Mouse (Mus musculus): Measurements from ENCODE around the gene Mrpl20. TPM values are rescaled to one million over a fixed set of nuclear protein-coding genes. Genes with fewer than 3 reads are reported as not detected.

Gene Mrpl20
- polyA plus RNA-seq, 1 experiment = 94.1 TPM

DNA sequence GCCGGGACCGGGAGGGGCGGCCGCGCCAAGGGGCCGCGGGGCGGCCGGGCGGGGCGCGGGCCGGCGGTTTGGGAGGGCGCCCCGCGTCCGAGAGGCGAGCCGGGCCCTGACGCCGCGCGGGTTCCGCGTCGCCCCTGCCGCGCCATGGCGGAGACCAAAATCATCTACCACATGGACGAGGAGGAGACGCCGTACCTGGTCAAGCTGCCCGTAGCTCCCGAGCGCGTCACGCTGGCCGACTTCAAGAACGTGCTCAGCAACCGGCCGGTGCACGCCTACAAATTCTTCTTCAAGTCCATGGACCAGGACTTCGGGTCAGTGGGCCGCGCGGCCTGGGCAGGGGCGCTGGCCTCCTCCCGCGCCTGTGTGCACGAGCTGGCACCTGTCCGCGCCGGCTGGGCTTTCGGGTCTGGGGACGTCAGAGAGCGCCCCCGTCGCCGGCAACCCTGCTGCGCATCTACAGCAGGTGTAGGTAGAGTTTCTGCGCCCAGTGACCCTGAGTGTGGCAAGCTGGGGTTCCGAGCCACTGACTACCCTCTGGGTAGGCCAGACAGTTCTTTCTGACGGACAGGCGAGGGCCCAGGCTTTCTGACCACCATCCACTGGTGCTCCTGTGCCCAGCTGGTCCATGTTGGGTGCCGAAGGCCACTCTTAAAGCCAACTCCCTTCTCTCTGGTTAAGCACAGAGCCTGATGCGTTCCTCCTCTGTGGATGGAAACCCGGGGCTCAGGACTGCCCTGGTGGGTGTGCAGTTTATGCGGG lies 45.1 kb downstream of the Mrpl20 start:
- peak; percentile 65 for DNase-seq (ENCODE audit: low read depth)
- TF ChIP-seq POLR2A (IDR thresholded peaks at IDR 0.05; ENCODE audit: borderline replicate concordance, extremely low read depth, insufficient read depth, insufficient read length, poor library complexity, severe bottlenecking) (no peak), CTCF (IDR thresholded peaks at IDR 0.05; ENCODE audit: borderline replicate concordance, extremely low read depth, insufficient read depth, insufficient read length) (no peak)

DNA sequence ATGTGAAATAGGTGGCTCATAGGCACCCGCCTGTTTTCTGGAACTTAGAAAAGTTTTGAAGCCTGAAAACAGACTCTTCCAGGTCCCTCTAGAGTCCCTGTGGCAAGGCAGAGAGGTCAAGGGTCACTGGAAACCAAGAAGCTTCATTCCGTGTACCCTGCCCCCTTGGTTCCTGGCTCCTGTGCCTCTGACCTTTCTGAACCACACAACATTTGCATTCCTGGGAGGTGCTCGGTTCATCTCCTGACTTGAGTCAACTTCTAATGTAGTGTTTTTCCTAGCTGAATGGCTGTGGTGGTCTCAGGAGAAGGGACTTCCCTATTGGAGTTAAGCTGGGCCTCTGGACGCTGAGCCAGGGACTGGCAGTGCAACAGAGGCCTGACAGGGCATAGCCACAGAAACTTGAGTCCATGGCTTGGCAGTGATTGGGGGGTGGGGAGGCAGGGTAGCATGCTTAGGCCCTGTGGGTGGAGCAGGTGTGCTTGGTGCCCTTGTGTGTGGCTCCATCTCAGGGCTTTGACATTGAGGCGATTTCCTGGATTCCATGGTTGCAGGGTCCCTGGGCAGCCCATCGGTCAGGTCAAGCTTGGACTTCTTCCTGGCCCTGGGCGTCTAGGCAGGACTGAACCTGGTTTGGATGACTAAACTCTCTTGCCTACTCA lies 45.9 kb downstream of the Mrpl20 start:
- TF ChIP-seq CTCF (IDR thresholded peaks at IDR 0.05; ENCODE audit: borderline replicate concordance, extremely low read depth, insufficient read depth, insufficient read length) (no peak), POLR2A (IDR thresholded peaks at IDR 0.05; ENCODE audit: borderline replicate concordance, extremely low read depth, insufficient read depth, insufficient read length, poor library complexity, severe bottlenecking) (no peak)
- no peak for DNase-seq (ENCODE audit: low read depth)

DNA sequence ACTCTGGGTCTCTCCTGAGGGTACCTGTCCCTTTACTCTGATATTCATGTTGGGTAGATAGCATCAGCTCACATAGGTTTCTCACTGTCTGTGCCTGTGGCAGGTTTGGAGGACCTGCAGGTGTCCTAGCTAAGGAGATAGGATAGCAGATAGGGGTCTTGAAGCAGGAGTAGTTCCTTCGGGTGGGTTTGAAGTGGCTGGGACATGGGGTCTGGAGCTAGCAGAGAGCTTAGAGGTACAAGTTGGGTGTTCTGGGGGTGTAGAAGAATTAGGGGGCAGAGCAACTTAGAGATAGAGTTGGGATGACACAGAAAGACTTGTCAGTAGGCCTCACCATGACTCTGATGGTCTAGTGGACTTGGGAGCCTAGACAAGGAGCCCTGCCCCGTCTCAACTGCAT lies 46.7 kb downstream of the Mrpl20 start:
- DNase-seq (ENCODE audit: low read depth) = no peak
- TF ChIP-seq CTCF (IDR thresholded peaks at IDR 0.05; ENCODE audit: borderline replicate concordance, extremely low read depth, insufficient read depth, insufficient read length) = no peak
- TF ChIP-seq POLR2A (IDR thresholded peaks at IDR 0.05; ENCODE audit: borderline replicate concordance, extremely low read depth, insufficient read depth, insufficient read length, poor library complexity, severe bottlenecking) = no peak

DNA sequence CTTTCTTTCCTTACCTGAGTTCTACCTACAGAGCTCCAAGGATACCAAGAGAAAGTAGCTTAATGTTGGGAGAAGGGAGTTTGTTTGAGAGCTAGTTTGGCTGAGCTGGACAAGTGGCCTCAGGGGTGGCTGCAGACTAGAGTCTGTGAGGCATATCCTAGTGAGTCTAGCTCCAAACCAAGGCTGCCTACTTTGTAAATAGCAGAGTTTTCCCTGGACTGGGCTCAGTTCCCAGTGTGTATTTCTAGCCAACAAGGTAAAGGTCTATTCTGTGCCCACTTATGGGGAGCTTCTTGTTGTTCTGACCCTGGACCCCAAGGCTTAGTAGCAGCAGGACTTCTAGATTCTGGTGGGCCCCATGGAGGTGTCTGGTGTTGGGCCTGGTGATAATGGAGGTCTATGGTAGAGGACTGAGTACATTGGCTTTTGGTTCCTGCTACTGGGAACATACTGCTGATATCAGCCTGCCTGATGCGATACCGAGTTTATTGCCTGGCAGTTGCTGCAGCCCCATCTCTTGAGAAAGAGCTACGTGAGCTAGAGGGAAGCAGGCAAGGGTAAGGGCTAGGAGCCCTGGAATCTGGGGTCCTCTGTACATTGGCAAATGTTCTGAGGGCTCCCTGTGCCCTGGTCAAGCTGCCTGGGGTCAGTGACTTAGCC lies 47.2 kb downstream of the Mrpl20 start:
- DNase-seq (ENCODE audit: low read depth) = no peak
- TF ChIP-seq POLR2A (IDR thresholded peaks at IDR 0.05; ENCODE audit: borderline replicate concordance, extremely low read depth, insufficient read depth, insufficient read length, poor library complexity, severe bottlenecking) = no peak
- TF ChIP-seq CTCF (IDR thresholded peaks at IDR 0.05; ENCODE audit: borderline replicate concordance, extremely low read depth, insufficient read depth, insufficient read length) = no peak

DNA sequence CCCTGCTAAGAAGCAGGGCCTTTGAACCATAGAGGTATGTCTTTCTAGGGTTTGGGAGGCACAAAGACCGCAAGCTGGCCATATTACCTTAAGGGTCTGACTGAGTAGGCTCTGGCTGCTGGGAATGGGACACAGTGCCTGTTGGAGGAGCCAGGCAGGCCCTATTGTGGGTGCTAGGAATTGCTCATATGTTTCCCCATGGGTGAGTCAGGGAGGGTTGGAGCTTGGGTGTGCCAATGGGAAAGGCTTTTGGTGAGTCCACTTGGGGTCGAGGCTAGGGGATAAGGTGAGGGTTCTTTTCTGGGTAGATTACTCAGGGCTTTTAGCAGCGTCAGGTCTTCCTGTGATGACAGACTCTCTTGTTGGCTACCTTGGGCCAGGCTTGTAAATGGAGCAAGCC lies 48.7 kb downstream of the Mrpl20 start:
- no peak for DNase-seq (ENCODE audit: low read depth)
- TF ChIP-seq CTCF (IDR thresholded peaks at IDR 0.05; ENCODE audit: borderline replicate concordance, extremely low read depth, insufficient read depth, insufficient read length) = no peak
- TF ChIP-seq POLR2A (IDR thresholded peaks at IDR 0.05; ENCODE audit: borderline replicate concordance, extremely low read depth, insufficient read depth, insufficient read length, poor library complexity, severe bottlenecking) = no peak

DNA sequence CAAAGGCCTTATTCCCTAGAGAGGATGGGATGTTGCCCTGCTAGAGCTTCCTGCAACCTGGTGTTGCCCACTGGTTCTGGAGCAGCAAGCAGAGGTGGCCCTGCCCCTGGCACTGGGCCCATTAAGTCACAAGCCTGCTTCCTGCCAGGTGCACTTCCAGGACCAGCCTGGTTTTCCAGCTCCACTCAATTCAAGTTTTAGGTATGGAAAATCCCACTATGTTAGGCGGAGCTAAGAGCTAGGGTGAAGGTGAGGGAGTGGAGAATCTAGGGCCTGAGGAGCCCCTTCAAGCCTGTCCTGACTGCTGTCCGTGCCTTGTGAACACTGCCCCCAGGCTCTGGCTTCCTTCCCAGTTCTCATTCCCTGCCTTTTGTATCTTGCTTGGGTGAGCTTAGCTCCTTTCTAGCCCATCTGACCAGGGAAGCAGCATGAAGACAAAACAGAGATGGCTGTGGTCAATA lies 49.3 kb downstream of the Mrpl20 start:
- DNase-seq (ENCODE audit: low read depth) = no peak
- no peak for TF ChIP-seq POLR2A (IDR thresholded peaks at IDR 0.05; ENCODE audit: borderline replicate concordance, extremely low read depth, insufficient read depth, insufficient read length, poor library complexity, severe bottlenecking)
- TF ChIP-seq CTCF (IDR thresholded peaks at IDR 0.05; ENCODE audit: borderline replicate concordance, extremely low read depth, insufficient read depth, insufficient read length) = no peak

DNA sequence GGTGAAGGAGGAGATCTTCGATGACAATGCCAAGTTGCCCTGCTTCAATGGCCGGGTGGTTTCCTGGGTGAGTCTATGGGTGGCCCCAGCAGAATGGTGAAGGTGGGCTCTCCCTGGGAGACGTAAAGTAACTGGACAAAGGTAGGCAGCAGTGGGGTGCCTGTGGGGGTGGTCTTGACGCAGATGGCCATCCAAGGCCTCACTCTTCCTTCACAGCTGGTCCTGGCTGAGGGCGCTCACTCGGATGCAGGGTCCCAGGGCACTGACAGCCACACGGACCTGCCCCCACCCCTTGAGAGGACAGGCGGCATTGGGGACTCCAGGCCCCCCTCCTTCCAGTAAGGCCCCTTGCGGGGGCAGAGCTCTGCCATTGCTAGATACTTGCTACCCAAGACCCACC lies 50.7 kb downstream of the Mrpl20 start:
- no peak for TF ChIP-seq CTCF (IDR thresholded peaks at IDR 0.05; ENCODE audit: borderline replicate concordance, extremely low read depth, insufficient read depth, insufficient read length)
- TF ChIP-seq POLR2A (IDR thresholded peaks at IDR 0.05; ENCODE audit: borderline replicate concordance, extremely low read depth, insufficient read depth, insufficient read length, poor library complexity, severe bottlenecking) = no peak

DNA sequence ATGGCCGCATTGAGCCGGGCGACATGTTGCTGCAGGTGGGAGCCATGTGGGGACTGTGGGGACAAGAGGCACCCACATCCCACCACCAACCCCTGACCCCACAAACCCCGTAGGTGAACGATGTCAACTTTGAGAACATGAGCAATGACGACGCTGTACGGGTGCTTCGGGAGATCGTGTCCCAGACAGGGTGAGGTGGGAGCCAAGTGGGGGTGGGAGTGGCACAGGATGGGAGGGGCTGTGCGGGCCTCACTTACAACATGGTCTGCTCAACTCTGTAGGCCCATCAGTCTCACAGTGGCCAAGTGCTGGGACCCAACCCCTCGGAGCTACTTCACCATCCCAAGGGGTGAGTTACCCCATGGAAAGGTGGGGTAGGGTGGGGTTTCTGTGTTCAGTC lies 52.3 kb downstream of the Mrpl20 start:
- DNase-seq (ENCODE audit: low read depth) = no peak

More for the DNA sequence above, 50.7 kb downstream of the Mrpl20 start:
- DNase-seq (ENCODE audit: low read depth) = no peak

DNA sequence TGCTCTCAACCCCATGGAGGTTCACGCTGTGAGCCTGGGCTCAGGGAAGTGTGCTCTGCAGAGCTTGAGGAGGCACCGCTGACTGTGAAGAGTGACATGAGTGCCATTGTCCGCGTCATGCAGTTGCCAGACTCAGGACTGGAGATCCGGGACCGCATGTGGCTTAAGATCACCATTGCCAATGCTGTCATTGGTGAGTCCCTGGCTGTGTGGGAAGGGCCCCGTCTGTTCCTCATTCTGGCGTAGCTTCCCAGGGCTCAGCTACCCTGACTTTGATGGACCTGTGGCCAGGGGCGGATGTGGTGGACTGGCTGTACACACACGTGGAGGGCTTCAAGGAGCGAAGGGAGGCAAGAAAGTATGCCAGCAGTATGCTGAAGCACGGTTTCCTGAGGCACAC lies 53.4 kb downstream of the Mrpl20 start:
- DNase-seq (ENCODE audit: low read depth) = no peak
- TF ChIP-seq CTCF (IDR thresholded peaks at IDR 0.05; ENCODE audit: borderline replicate concordance, extremely low read depth, insufficient read depth, insufficient read length) (no peak), POLR2A (IDR thresholded peaks at IDR 0.05; ENCODE audit: borderline replicate concordance, extremely low read depth, insufficient read depth, insufficient read length, poor library complexity, severe bottlenecking) (no peak)

More for the DNA sequence above, 52.3 kb downstream of the Mrpl20 start:
- no peak for TF ChIP-seq CTCF (IDR thresholded peaks at IDR 0.05; ENCODE audit: borderline replicate concordance, extremely low read depth, insufficient read depth, insufficient read length)
- TF ChIP-seq POLR2A (IDR thresholded peaks at IDR 0.05; ENCODE audit: borderline replicate concordance, extremely low read depth, insufficient read depth, insufficient read length, poor library complexity, severe bottlenecking) = no peak

DNA sequence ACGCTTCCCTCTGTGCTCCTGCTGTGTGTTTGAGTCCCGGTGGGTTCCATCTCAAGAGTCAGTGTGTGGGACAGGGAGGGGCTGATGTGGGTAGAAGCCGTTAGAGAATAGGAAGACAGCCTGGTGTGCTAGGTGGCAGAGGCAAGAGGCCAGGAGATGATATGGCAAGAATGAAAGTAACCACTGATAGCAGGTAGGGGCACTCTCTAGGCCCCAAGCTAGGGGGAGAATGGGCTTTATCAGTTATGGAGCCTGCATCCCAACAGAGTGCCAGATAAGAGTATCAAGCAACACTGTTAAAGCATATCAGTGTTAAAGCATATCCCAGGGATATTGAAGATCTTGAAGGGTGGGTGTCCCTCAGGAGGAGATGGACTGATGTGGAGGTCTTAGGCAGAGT lies 54.2 kb downstream of the Mrpl20 start:
- no peak for TF ChIP-seq POLR2A (IDR thresholded peaks at IDR 0.05; ENCODE audit: borderline replicate concordance, extremely low read depth, insufficient read depth, insufficient read length, poor library complexity, severe bottlenecking)
- no peak for TF ChIP-seq CTCF (IDR thresholded peaks at IDR 0.05; ENCODE audit: borderline replicate concordance, extremely low read depth, insufficient read depth, insufficient read length)
- DNase-seq (ENCODE audit: low read depth) = no peak

DNA sequence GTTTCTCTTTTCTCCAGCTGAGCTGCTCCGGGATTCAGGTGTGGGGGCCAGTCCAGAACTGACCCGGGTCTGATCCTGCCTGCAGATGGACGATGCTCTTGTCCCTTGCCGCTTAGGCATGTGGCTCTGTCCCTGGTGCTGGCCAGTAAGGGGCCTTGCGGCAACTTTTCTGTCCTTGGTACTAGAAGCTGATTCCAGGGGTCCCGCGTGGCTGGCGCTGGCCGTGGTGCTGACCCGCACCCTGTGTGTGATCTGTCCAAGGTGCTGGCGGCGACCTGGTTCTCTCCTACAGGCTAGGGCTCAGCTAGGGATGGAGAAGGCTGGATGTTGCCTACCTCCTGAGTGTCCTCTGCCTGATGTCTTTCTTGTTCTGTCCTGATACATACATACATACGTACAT lies 56.6 kb downstream of the Mrpl20 start:
- TF ChIP-seq CTCF (IDR thresholded peaks at IDR 0.05; ENCODE audit: borderline replicate concordance, extremely low read depth, insufficient read depth, insufficient read length) = no peak
- no peak for TF ChIP-seq POLR2A (IDR thresholded peaks at IDR 0.05; ENCODE audit: borderline replicate concordance, extremely low read depth, insufficient read depth, insufficient read length, poor library complexity, severe bottlenecking)
- peak; percentile 46 for DNase-seq (ENCODE audit: low read depth)

Other genes with a start within 250 kb of the Mrpl20 start
- gene Nadk, start 240.5 kb upstream of the Mrpl20 start, polyA plus RNA-seq (2012; rRNA removed) = 86.2 and 100 TPM in 2 replicates
- 15.0 and 21.8 TPM in 2 replicates for gene Slc35e2, start 201.5 kb upstream of the Mrpl20 start, polyA plus RNA-seq (2012; rRNA removed)
- gene Cdk11b, start 178.0 kb upstream of the Mrpl20 start, polyA plus RNA-seq (2012; rRNA removed) = 32.8 and 52.2 TPM in 2 replicates
- not detected in 2 replicates for gene Gm10563, start 157.5 kb upstream of the Mrpl20 start, polyA plus RNA-seq (2012; rRNA removed)
- 9.8 and 11.0 TPM in 2 replicates for gene Mmp23, start 149.5 kb upstream of the Mrpl20 start, polyA plus RNA-seq (2012; rRNA removed)
- gene Mib2, start 133.7 kb upstream of the Mrpl20 start, polyA plus RNA-seq (2012; rRNA removed) = 94.1 and 114 TPM in 2 replicates
- gene Fndc10, start 108.5 kb upstream of the Mrpl20 start, polyA plus RNA-seq (2012; rRNA removed) = 27.0 and 30.3 TPM in 2 replicates
- gene Ssu72, start 98.1 kb upstream of the Mrpl20 start, polyA plus RNA-seq (2012; rRNA removed) = 117 and 133 TPM in 2 replicates
- gene Tmem240, start 68.1 kb upstream of the Mrpl20 start, polyA plus RNA-seq (2012; rRNA removed) = 31.1 and 31.4 TPM in 2 replicates
- 103 and 120 TPM in 2 replicates for gene Atad3a, start 41.8 kb upstream of the Mrpl20 start, polyA plus RNA-seq (2012; rRNA removed)
- gene Vwa1, start 28.2 kb upstream of the Mrpl20 start, polyA plus RNA-seq (2012; rRNA removed) = 22.0 and 25.3 TPM in 2 replicates
- 1.4 and 1.5 TPM in 2 replicates for gene Tmem88b, start 17.0 kb upstream of the Mrpl20 start, polyA plus RNA-seq (2012; rRNA removed)
- gene Ankrd65, start 12.4 kb upstream of the Mrpl20 start, polyA plus RNA-seq (2012; rRNA removed) = not detected in 2 replicates
- 161 and 223 TPM in 2 replicates for gene Ccnl2, start 9.6 kb downstream of the Mrpl20 start, polyA plus RNA-seq (2012; rRNA removed)
- 100 and 128 TPM in 2 replicates for gene Aurkaip1, start 28.4 kb downstream of the Mrpl20 start, polyA plus RNA-seq (2012; rRNA removed)
- 39.9 and 42.2 TPM in 2 replicates for gene Mxra8, start 36.8 kb downstream of the Mrpl20 start, polyA plus RNA-seq (2012; rRNA removed)
- gene Dvl1, start 44.5 kb downstream of the Mrpl20 start, polyA plus RNA-seq (2012; rRNA removed) = 139 and 184 TPM in 2 replicates
- 0.77 and 0.83 TPM in 2 replicates for gene Tas1r3, start 60.5 kb downstream of the Mrpl20 start, polyA plus RNA-seq (2012; rRNA removed)
- gene Cptp, start 66.6 kb downstream of the Mrpl20 start, polyA plus RNA-seq (2012; rRNA removed) = 29.0 and 30.0 TPM in 2 replicates
- gene Ints11, start 66.7 kb downstream of the Mrpl20 start, polyA plus RNA-seq (2012; rRNA removed) = 69.1 and 96.2 TPM in 2 replicates
- gene Pusl1, start 88.9 kb downstream of the Mrpl20 start, polyA plus RNA-seq (2012; rRNA removed) = 75.1 and 115 TPM in 2 replicates
- gene Acap3, start 88.9 kb downstream of the Mrpl20 start, polyA plus RNA-seq (2012; rRNA removed) = 128 and 130 TPM in 2 replicates
- 114 and 144 TPM in 2 replicates for gene Ube2j2, start 141.0 kb downstream of the Mrpl20 start, polyA plus RNA-seq (2012; rRNA removed)
- gene C1qtnf12, start 159.4 kb downstream of the Mrpl20 start, polyA plus RNA-seq (2012; rRNA removed) = 8.6 and 11.0 TPM in 2 replicates
- 19.3 and 22.2 TPM in 2 replicates for gene B3galt6, start 189.8 kb downstream of the Mrpl20 start, polyA plus RNA-seq (2012; rRNA removed)
- 36.8 and 61.3 TPM in 2 replicates for gene Sdf4, start 190.0 kb downstream of the Mrpl20 start, polyA plus RNA-seq (2012; rRNA removed)
- gene Tnfrsf4, start 211.0 kb downstream of the Mrpl20 start, polyA plus RNA-seq (2012; rRNA removed) = 3.3 and 4.4 TPM in 2 replicates
- 0.24 and 0.25 TPM in 2 replicates for gene Tnfrsf18, start 223.3 kb downstream of the Mrpl20 start, polyA plus RNA-seq (2012; rRNA removed)

Measured in brain, embryonic 14.5 days (tissue).